Mouse (Mus musculus) ES-E14 (cell line): ENCODE measurements around the gene Klhdc10.

Experiments
- CHD2 ChIP-seq: IDR thresholded peaks from 2 replicates; pipeline ENCODE4 v1.6.1; 2014; ENCODE audit warnings: mild to moderate bottlenecking, low read depth, low read length, inconsistent platforms
- HCFC1 ChIP-seq: IDR thresholded peaks from 2 replicates; pipeline ENCODE4 v1.6.1; 2012; ENCODE audit warnings: low read length, inconsistent platforms, borderline replicate concordance; ENCODE audit not compliant: insufficient read depth
- MAFK ChIP-seq: IDR thresholded peaks from 2 replicates; pipeline ENCODE4 v1.6.1; 2014; ENCODE audit warnings: mild to moderate bottlenecking, low read depth, low read length, inconsistent platforms; ENCODE audit not compliant: insufficient read depth
- ZC3H11A ChIP-seq: IDR thresholded peaks from 2 replicates; pipeline ENCODE4 v1.6.1; 2012; ENCODE audit warnings: low read depth, mild to moderate bottlenecking, inconsistent platforms, low read length, borderline replicate concordance
- ZNF384 ChIP-seq: IDR thresholded peaks from 2 replicates; pipeline ENCODE4 v1.6.1; 2012; ENCODE audit warnings: low read depth, low read length, inconsistent platforms

- TF ChIP-seq ZNF384, result no peak
- no peak for TF ChIP-seq ZC3H11A
- TF ChIP-seq MAFK, result no peak
- TF ChIP-seq HCFC1, result no peak
- no peak for TF ChIP-seq CHD2
These were observed 61.2 kb downstream of the Klhdc10 start for GRCm38 (mm10) chr6:30462822-30463221.
